Mouse (Mus musculus): ENCODE results near the gene Tmem189. TPM values are rescaled to one million over a fixed set of nuclear protein-coding genes. Genes with fewer than 3 reads are reported as not detected.

Gene Tmem189
- polyA plus RNA-seq, 1 experiment from 2014 or later: 55.1 TPM

GRCm38 (mm10) chr2:167696143-167696542 lies 6.5 kb upstream of the Tmem189 start:
- Histone ChIP-seq H3K36me3 (ENCODE audit: insufficient read depth, low read length) (peaks cover 16% of the 10 kb centered on the region), H3K9me3 (ENCODE audit: low read length) (no peaks in the 10 kb centered on the region), H3K27ac (ENCODE audit: low read length) (no peak overlapping the region), H3K4me3 (ENCODE audit: low read depth, low read length) (no peak overlapping the region), H3K9ac (replicated peaks; ENCODE audit: low read depth) (no peak overlapping the region), H3K4me2 (replicated peaks; ENCODE audit: low read depth, low read length) (no peak overlapping the region), H3K27me3 (replicated peaks; ENCODE audit: insufficient read depth, low read length) (no peaks in the 10 kb centered on the region), H3K4me1 (ENCODE audit: insufficient read depth, low read depth, low read length) (no peaks in the 10 kb centered on the region; the same call in 1 of the 2 replicates)
- TF ChIP-seq CTCF (IDR thresholded peaks at IDR 0.05) (no peak), EP300 (IDR thresholded peaks at IDR 0.05) (no peak)
- ATAC-seq (no peak), DNase-seq (ENCODE audit: low spot score) (no peak)
- WGBS: 80% methylated on average over 7 of the region's 7 CpGs

DNA sequence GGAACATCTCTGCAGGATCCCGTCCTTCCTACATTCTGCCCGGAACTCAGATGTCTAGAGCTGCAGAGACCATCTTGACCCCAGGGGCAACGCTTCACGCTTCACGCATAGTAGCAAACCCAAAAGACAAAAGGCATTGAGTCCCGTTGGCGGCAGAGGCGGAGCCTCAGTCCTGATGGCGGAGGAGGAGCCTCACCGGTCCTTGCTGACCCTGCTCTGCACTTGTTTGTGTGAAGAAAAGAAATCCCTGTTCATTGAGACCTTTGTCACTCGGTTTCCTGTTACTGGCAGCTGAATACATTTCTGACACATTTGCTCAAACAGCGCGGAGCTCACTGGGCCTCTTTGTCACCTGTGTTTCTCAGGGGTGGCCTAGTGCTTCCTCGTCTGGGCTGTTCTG lies 5.9 kb upstream of the Tmem189 start:
- H3K36me3 ChIP-seq (ENCODE audit: insufficient read depth, low read length): peaks cover 16% of the 10 kb centered on the region
- no peak overlapping the region for H3K9ac ChIP-seq (replicated peaks; ENCODE audit: low read depth)
- no peak overlapping the region for H3K4me3 ChIP-seq (ENCODE audit: low read depth, low read length)
- H3K27ac ChIP-seq (ENCODE audit: low read length): no peak overlapping the region
- H3K4me2 ChIP-seq (replicated peaks; ENCODE audit: low read depth, low read length): no peak overlapping the region
- peak; percentile 26 for DNase-seq (ENCODE audit: low spot score)
- no peaks in the 10 kb centered on the region for H3K9me3 ChIP-seq (ENCODE audit: low read length)
- H3K4me1 ChIP-seq (ENCODE audit: insufficient read depth, low read depth, low read length): no peaks in the 10 kb centered on the region; the same call in 1 of the 2 replicates
- no peaks in the 10 kb centered on the region for H3K27me3 ChIP-seq (replicated peaks; ENCODE audit: insufficient read depth, low read length)
- 75% methylated on average over 14 of the region's 14 CpGs for WGBS
- no peak for TF ChIP-seq CTCF (IDR thresholded peaks at IDR 0.05)
- no peak for ATAC-seq

GRCm38 (mm10) chr2:167694963-167695362 lies 5.3 kb upstream of the Tmem189 start:
- H3K9me3 ChIP-seq (ENCODE audit: low read length): no peaks in the 10 kb centered on the region
- no peak overlapping the region for H3K4me2 ChIP-seq (replicated peaks; ENCODE audit: low read depth, low read length)
- no peak for TF ChIP-seq EP300 (IDR thresholded peaks at IDR 0.05)
- TF ChIP-seq CTCF (IDR thresholded peaks at IDR 0.05): no peak
- DNase-seq (ENCODE audit: low spot score) (no peak), ATAC-seq (no peak)
- no peaks in the 10 kb centered on the region; the same call in 1 of the 2 replicates for H3K4me1 ChIP-seq (ENCODE audit: insufficient read depth, low read depth, low read length)
- H3K9ac ChIP-seq (replicated peaks; ENCODE audit: low read depth): no peak overlapping the region
- WGBS: 88% methylated on average over 7 of the region's 7 CpGs
- peaks cover 16% of the 10 kb centered on the region for H3K36me3 ChIP-seq (ENCODE audit: insufficient read depth, low read length)
- no peak overlapping the region for H3K4me3 ChIP-seq (ENCODE audit: low read depth, low read length)
- H3K27me3 ChIP-seq (replicated peaks; ENCODE audit: insufficient read depth, low read length): no peaks in the 10 kb centered on the region
- H3K27ac ChIP-seq (ENCODE audit: low read length): no peak overlapping the region

- ATAC-seq (no peak), DNase-seq (ENCODE audit: low spot score) (no peak)
- H3K9me3 ChIP-seq (ENCODE audit: low read length): no peaks in the 10 kb centered on the region
- H3K4me2 ChIP-seq (replicated peaks; ENCODE audit: low read depth, low read length): no peak overlapping the region
- H3K4me1 ChIP-seq (ENCODE audit: insufficient read depth, low read depth, low read length): no peaks in the 10 kb centered on the region; the same call in 1 of the 2 replicates
- H3K36me3 ChIP-seq (ENCODE audit: insufficient read depth, low read length): peaks cover 16% of the 10 kb centered on the region
- H3K4me3 ChIP-seq (ENCODE audit: low read depth, low read length): no peak overlapping the region
- 7% methylated on average over 1 of the region's 1 CpGs for WGBS
- H3K27ac ChIP-seq (ENCODE audit: low read length): no peak overlapping the region
- no peaks in the 10 kb centered on the region for H3K27me3 ChIP-seq (replicated peaks; ENCODE audit: insufficient read depth, low read length)
- no peak overlapping the region for H3K9ac ChIP-seq (replicated peaks; ENCODE audit: low read depth)
- TF ChIP-seq CTCF (IDR thresholded peaks at IDR 0.05) (no peak), EP300 (IDR thresholded peaks at IDR 0.05) (no peak)
Observed at GRCm38 (mm10) chr2:167694244-167694643, 4.6 kb upstream of the Tmem189 start.

GRCm38 (mm10) chr2:167693540-167693939 lies 3.9 kb upstream of the Tmem189 start:
- TF ChIP-seq EP300 (IDR thresholded peaks at IDR 0.05): no peak
- no peak for TF ChIP-seq CTCF (IDR thresholded peaks at IDR 0.05)
- no peaks in the 10 kb centered on the region; the same call in 1 of the 2 replicates for H3K4me1 ChIP-seq (ENCODE audit: insufficient read depth, low read depth, low read length)
- DNase-seq (ENCODE audit: low spot score) (no peak), ATAC-seq (no peak)
- H3K27ac ChIP-seq (ENCODE audit: low read length): no peak overlapping the region
- no peaks in the 10 kb centered on the region for H3K27me3 ChIP-seq (replicated peaks; ENCODE audit: insufficient read depth, low read length)
- H3K4me2 ChIP-seq (replicated peaks; ENCODE audit: low read depth, low read length): no peak overlapping the region
- no peak overlapping the region for H3K9ac ChIP-seq (replicated peaks; ENCODE audit: low read depth)
- H3K36me3 ChIP-seq (ENCODE audit: insufficient read depth, low read length): peaks cover 16% of the 10 kb centered on the region
- H3K4me3 ChIP-seq (ENCODE audit: low read depth, low read length): no peak overlapping the region
- H3K9me3 ChIP-seq (ENCODE audit: low read length): no peaks in the 10 kb centered on the region
- WGBS: 66% methylated on average over 2 of the region's 2 CpGs

DNA sequence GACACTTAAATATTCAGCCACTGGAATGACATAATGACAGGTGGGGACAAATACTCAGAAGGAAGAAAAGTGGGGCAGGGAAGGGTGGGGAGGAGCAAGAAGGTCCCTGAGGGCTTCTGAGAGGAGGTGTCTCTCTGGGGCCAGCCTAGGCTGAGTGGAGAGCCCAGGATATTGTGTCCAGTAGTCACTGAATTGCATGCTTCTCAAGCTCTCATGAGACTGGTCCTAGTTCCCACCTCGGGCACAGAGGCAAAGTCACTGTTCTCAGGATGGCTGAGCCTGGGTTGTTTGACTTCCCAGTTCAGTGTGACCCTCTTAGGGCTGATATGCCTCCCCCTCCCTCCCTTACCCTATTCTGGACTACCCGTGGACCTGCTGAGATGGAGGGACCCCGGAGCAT lies 3.2 kb upstream of the Tmem189 start:
- Histone ChIP-seq H3K4me2 (replicated peaks; ENCODE audit: low read depth, low read length) (peak overlapping the region; percentile 75), H3K36me3 (ENCODE audit: insufficient read depth, low read length) (peaks cover 16% of the 10 kb centered on the region), H3K27me3 (replicated peaks; ENCODE audit: insufficient read depth, low read length) (no peaks in the 10 kb centered on the region), H3K9ac (replicated peaks; ENCODE audit: low read depth) (no peak overlapping the region), H3K27ac (ENCODE audit: low read length) (peak overlapping the region; percentile 98; the same call in 1 of the 2 replicates), H3K4me1 (ENCODE audit: insufficient read depth, low read depth, low read length) (no peaks in the 10 kb centered on the region; the same call in 1 of the 2 replicates), H3K9me3 (ENCODE audit: low read length) (no peaks in the 10 kb centered on the region), H3K4me3 (ENCODE audit: low read depth, low read length) (peak overlapping the region; percentile 81)
- no peak for DNase-seq (ENCODE audit: low spot score)
- no peak for ATAC-seq
- no peak for TF ChIP-seq EP300 (IDR thresholded peaks at IDR 0.05)
- TF ChIP-seq CTCF (IDR thresholded peaks at IDR 0.05): no peak
- 54% methylated on average over 2 of the region's 3 CpGs for whole genome bisulfite sequencing
